Mouse (Mus musculus) heart, adult 2 months (tissue): ENCODE results near the gene Pdia5.

Experiments
- CTCF ChIP-seq: fragments of 200-600 bp; IDR thresholded peaks from 2 replicates; pipeline ENCODE4 v1.8.1; 2022; ENCODE audit warnings: antibody characterized with exemption, mild to moderate bottlenecking, moderate library complexity
- POLR2A ChIP-seq: fragments of 200-500 bp; IDR thresholded peaks from 2 replicates; pipeline ENCODE4 v1.6.1; 2011; ENCODE audit warnings: mild to moderate bottlenecking, low read depth, low read length, control low read depth; ENCODE audit not compliant: insufficient read depth

GRCm38 (mm10) chr16:35539041-35539440 is 48.4 kb upstream of the Pdia5 start:
- TF ChIP-seq CTCF (no peak), POLR2A (no peak)
